Mouse (Mus musculus): ENCODE results near the gene Tnfsf15.

Tnfsf15 gene

DNA sequence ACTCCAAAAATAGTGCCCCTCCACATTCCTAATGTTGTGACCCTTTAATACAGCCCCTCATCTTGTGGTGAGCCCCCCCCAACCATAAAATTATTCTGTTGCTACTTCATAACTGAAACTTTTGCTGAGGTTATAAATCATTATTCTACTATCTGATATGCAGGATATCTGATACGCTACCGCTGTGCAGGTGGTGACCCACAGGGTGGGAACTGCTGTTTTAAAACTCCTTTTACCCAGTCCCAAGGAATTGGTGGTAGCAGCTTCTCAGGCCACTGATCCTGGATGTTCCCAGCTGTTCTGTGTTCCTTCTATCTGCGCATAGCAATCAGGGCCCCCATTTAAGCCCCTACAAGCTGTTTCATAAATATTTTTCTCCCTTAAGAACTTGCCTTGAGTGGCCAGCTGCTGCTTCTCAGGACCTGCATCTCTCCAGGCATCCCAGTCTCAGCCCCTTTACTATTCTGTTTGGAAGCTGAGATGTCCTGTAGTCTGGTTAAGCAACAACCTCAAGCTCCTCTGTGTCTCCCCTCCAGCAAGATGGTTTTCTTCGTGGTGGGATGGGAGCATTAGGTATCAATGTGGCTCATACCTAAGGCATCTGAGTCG lies 2.0 kb downstream of the Tnfsf15 start:
- no peak for DNase-seq (ENCODE audit: extremely low spot score)

DNA sequence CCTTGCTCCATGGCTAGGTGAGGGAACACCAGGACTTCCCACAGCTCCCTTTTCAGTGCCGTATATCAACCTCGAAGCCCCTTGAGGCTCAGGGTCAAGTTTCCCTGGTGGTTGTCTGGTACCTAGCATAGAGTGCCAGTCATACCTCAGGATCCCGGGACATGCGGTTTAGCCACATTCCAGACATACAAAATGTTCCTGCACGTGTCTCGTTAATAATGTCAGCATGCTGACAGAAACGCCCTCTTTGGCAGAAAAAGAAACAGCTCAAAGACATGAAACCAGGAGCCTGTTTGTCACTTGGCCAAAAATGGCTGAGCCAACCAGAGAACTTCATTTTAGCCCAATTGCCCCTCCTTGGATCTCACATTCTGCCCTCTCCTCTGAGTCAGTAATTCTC lies 2.8 kb downstream of the Tnfsf15 start:
- no peak for DNase-seq (ENCODE audit: extremely low spot score)

DNA sequence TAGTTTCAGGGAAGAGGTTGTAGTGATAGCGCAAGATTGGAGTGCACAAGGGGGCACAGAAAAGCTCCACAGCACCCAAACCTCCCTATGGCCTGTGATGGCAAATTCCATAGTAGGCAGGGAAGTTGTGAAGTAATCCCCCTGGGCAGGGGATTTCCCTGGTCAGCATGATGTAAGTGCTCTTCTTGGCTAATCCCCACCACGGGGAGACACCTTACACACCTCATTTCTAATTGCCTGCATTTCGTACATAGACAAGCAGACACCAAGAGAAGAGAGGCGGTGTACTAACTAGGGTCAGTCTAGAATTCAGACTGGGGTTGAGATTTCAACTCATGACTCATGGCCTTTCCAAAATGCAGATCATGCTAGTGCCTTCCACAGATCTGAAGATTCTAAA lies 4.2 kb downstream of the Tnfsf15 start:
- DNase-seq (ENCODE audit: extremely low spot score): no peak

DNA sequence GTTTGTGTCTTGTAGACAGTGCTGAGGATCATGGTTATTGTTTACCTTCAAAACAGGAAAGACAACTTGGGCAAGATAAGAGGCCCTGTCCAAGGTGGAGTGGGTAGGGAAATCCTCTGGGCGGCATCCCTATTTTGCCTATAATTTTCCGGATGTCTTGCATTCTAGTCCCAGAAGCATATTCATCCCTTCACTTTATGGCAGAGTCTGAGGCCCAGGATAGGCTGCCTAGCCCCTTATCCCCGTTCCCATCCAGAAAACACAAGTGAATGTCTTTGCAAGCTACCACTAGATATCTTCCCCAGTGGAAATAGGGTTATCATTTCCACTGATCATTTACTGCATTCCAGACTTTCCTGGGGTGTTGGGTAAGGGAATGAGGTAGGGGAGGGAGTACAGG lies 4.9 kb downstream of the Tnfsf15 start:
- no peak for DNase-seq (ENCODE audit: extremely low spot score)

DNA sequence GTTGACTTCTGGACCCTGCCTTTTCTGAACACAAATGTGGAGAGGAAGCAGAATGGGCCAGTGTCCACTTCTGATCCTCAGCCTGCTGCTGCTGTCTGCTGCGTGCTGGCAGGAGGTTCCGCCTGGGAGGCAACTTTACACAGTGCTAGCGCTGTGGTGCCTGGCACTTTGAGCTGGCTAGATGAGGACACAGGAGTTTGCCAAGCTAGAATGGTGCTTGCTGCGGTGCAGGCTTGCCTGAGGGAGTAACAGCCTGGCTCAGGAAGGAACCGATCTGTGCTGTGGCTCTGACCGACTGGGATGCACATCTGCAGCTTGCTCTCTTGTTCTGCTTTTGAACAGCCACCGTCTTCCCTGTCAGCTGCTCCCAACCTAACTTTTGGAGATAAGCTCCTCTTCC lies 5.4 kb downstream of the Tnfsf15 start:
- no peak for DNase-seq (ENCODE audit: extremely low spot score)

DNA sequence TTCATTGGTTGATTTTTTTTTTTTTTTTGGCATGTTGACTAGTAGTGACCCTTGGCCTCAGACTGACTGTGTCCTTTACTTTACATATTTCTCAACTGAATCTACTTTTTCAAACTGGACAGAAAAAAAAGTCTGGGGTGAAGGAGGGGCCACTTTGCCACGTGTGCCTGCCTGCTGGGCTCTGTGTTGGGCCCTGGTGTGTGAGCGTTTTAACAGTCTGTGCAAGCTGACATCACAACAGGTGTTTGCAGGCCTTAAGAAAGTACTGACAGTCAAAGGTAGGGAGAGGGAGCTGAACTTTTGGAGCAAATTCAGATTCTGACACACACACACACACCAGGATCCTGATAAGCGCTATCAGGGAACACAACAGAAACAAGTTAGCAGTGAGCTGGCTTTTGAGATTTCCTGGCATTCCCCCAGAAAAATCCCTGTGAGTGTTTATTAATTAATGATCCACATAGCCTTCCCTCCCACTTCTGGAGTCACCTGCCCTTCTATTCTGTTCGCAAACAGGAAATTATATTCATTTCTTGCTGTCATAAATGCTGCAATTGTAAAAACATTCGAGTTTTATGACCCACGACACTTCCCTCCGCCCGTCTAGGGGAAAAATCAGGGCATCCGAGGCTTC lies 6.4 kb downstream of the Tnfsf15 start:
- no peak for DNase-seq (ENCODE audit: extremely low spot score)

DNA sequence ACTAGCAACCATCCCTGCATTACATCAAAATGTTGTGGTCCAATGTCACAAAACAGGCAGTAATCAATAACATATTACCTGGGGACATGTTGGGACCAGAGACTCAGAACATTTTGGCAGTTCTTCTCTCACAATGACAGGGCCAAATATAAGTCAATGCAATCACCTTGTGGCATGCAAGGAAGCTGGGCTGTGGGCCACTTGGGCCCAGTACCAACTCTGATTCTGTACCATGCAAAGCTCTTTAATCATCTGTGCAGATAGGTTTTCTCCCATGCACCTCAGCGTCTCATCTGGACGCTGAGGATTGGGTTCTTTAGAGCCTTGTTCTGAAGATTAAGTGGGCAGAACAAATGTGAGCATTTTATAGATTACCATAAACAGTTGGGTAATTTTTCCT lies 13.6 kb downstream of the Tnfsf15 start:
- no peak for DNase-seq (ENCODE audit: extremely low spot score)

DNA sequence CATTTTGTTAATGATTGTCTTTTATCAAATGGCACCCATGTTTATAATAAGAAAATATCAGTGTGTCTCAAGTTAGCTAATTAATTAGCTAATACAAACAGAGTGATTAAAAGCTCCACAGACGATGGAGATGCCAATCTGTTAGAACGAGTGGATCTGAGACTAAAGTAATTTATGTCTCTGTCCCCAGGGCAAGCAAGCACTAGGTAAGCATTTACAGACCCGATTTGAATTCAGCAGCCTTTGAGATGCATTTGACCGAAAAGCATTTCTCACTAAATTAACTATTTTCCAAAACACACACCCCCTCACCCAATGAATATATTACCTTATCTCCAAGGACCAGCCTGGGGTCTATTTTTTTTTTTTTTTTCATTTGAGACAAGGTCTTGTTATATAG lies 18.2 kb downstream of the Tnfsf15 start:
- DNase-seq (ENCODE audit: extremely low spot score): no peak

DNA sequence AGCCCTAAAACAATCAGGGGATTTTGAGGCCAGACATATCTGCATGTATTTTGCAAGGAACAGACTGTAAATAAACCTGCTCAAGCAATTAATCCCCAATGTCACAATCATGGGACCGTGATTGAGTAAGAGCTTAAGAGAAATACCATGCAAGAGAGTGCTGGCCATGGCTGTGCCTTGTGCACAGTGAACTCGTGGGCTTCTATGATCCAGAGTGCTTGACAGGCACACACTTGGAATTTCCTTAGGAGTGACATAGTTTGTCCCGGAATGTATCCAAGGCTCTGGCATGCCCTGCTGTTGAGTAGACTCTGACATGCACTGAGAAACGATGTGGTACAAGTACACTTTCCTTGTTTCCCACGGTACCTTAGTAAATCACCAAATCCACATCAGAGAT lies 18.9 kb downstream of the Tnfsf15 start:
- DNase-seq (ENCODE audit: extremely low spot score): no peak

DNA sequence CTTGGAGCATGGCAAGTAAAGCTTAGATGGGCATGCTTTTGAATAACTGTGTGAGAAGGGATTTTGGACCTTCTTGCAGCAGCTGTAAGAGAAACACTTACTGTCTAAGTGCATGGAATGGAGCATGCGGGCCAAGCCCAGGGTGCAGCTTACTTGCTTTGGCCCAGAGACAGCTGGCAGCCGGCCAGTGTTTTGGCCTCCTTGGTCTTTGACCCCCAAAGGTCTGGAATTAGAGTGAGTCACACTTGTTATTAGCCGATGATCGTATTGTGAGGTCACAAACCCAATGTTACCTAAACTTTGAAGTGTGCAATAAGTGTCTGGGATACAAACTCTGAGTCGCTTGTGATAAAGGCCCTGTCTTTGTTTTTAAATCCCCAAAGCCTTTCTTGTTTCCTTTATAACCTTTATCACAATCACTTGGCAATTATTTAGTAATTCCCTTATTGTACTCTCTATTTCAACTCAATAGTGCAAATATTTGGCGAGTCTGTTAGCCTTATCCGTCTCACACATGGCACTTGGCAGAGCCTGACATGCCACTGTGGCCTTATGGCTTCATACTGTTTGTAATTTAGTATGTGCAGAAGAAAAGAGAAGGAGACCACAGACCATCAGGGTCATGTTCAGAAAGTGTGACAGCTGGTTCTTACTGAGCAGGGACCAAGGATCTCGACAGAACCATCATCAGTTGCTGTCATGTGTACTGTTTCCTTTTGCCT lies 26.8 kb downstream of the Tnfsf15 start:
- DNase-seq (ENCODE audit: extremely low spot score): no peak

DNA sequence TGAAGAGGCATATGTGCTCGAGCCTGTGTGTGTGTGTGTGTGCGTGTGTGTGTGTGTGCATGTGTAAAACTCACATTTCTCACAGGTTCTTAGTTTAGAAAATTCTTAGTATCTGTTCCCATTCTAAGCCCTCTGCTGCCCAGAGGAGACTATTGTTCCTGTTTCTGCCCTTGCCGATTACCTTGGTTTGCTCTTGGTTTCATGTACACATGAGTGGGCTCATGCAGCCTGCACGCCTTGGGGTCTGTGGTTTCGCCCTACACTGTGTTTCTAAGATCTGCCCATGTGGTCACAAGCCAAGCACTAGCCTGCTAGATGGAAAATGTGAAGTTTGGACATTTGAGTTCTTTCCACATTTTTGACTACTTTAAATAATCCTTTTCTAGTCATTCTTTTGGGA lies 33.0 kb downstream of the Tnfsf15 start:
- no peak for DNase-seq (ENCODE audit: extremely low spot score)

DNA sequence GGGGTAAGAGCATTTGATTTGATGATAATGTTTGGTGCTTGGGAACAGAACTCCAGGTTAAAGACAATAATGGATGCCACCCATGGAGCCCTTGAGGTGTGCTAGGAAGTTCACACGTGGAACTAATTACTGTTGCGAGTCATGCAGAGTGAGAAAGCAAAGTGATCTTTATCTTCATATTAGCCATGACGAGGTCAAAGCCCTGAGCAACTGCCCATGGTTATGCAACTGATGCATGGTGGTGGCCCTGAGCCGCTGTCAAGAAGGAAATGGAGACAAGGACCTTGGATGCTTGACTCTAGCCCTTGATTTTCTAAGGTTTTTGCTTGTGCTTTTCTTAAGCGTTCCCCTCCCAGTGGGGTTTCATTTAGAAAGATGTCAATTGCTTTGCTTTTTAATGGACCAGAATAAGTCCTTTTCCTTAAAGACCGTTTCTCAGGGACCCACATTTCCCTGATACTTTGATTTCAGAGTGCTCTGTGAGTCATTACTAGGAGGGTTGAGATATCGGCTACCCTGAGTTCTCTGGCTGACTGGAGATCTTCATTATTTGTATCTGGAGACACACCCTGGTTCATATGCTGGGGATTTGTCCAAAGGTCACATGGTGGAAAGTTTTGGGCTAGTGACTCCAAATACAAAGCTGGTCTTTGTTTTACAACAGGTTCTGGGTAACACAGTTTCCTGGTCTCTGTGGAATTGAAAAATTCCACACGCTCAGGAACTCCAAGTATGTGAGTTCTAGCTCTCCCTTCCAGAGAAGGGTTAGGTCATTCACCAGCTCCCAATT lies 34.3 kb downstream of the Tnfsf15 start:
- DNase-seq (ENCODE audit: extremely low spot score): no peak

DNA sequence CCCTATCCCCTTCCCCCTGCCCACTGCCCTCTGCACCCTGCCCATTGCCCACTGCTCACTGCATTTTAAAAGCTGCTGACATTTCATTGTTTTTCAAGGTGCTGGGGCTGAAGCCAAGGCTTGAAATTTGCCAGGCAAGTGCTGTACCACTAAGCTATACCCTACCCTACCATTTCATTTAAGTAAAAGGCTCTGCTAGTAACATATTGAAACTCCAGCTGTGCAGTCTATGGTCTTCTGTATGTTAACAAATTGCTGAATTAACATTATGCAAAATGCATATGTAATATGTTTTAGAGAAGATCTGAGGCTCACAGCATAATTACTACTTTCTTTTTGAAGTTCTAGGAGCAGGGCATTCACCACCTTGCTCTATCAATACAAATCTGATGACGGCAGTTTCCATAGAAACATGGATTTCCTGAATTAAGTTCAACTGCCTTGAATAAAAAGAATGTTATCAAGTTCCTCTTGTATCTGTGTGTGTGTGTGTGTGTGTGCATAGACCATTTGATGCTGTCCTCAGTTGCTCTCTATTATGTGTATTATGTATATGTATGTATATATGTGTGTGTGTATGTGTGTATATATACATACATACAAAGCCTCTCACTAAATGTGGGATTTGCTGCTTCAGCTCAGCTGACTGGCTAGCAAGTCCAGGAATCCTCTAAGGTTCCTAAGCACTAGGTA lies 38.5 kb downstream of the Tnfsf15 start:
- no peak for DNase-seq (ENCODE audit: extremely low spot score)

DNA sequence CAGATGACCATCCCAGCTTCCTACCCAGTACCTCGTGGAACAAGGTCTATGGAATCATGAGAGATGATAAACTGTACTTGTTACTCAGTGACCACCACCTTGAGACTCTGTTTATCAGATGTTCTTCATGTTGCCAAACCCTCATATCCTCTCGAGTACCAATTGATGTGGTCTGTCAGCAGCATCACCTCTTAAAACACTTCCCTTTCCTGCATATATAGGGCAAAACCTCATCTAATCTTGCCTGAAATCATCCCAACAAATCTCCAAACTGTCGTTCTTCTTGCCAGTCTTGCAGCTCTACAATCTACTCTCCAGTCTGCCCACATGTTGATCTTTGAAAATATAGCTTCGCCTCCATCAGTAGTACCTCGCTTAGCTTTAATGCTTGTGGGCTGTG lies 40.7 kb downstream of the Tnfsf15 start:
- DNase-seq (ENCODE audit: extremely low spot score): no peak

DNA sequence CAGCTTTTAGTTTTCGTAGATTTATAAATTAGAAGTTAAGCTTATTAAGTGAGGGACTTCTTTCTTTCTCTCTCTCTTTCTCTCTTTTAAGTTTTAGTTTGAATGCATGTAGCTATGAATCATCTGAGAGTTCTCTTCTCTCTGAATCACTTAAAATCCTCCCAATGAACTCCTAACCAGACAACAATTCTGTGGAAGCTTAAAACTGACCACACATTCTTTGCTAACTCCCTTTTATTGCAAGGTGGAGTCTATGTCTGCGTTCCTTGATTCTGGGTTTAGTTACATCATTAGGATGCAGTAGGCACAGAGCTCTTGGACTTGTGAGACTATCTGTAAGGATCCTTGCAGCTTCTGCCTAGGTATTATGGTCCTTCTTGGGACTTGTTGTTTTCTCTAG lies 41.2 kb downstream of the Tnfsf15 start:
- no peak for DNase-seq (ENCODE audit: extremely low spot score)

DNA sequence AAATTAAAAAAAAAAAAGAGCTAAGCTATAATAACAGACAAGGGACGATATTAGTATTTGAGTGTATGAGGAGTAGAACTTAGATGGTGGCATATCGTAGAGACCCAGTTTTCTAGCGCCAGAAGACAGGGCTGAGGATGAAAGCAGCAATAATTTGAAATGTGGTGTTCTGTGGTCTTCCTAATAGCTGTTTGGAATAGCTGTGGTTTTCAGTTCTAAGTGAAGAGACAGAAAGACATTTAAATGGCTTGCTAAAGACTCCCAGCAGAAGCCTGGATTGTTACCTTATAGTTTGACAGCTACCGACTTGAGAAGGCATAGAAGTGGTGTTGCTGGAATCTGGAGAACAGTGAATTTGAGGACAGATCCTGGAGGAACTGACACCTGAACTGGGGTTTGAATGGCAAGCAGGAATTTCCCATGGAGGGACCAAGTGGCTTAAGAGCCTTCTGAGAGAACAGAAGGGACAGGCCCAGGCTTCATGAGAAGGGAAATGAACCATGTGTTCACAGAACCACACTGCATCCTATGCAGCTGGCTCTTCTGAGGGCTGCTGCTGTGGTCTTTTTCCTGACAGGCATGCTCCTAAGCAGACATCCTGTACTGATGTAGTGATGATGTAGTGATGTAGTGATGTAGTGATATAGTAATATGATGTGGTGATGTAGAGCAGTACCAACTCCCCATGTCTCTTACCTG lies 42.8 kb downstream of the Tnfsf15 start:
- no peak for DNase-seq (ENCODE audit: extremely low spot score)

DNA sequence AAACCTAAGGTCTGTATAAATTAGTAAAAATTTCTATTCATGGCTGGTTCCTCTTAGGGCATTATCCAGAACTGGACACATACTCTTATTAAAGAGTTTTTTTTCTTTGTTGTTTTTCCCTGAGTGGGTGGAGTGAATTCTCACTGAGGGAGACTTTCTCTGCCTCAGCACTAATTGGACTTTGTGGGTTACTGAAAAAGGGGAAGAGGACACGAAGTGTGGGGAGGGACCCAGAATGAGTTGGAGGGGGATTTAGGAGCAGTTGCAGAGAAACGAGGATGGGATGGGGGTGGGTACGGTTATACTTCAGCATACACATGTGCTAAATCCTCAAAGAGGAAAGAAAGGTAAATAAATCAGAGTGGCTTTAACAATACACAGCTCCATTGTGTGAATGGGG lies 45.2 kb downstream of the Tnfsf15 start:
- DNase-seq (ENCODE audit: extremely low spot score): no peak

DNA sequence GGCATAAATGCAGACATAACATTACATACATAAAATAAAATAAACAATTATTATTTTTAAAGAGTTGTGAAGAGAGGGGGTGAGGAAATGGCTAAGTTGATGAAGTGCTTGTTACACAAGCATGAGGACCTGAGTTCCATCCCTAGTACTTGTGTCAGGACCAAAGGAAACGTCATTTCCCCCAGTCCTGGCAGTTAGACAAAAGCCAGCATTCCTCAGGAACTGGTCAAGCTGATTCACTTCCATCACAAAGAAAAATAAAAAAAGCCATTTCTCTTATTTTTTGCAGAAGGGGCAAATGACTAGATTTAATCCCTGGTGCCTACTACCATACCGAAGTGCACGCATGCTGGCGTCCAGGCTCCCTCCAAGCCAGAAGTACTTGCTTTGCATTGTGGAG lies 48.0 kb downstream of the Tnfsf15 start:
- no peak for DNase-seq (ENCODE audit: extremely low spot score)

DNA sequence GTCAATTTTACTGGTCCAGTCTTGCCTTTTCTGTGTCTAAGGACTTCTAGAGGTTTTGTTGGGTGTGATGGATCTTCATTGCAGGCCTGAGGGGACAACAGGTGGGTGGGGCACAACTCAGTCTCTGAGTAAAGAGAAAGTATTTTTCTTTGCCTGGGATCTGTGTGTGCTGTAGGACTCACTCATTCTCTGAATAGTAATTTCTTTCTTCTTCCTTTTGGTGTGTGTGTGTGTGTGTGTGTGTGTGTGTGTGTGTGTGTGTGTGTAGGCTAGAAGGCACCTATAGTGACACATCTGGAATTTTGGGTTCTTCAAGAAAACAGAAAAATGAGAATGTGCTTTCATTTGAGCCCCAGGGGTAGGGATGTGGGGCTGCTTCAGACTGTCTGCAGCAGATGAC lies 52.6 kb downstream of the Tnfsf15 start:
- DNase-seq (ENCODE audit: extremely low spot score): no peak

DNA sequence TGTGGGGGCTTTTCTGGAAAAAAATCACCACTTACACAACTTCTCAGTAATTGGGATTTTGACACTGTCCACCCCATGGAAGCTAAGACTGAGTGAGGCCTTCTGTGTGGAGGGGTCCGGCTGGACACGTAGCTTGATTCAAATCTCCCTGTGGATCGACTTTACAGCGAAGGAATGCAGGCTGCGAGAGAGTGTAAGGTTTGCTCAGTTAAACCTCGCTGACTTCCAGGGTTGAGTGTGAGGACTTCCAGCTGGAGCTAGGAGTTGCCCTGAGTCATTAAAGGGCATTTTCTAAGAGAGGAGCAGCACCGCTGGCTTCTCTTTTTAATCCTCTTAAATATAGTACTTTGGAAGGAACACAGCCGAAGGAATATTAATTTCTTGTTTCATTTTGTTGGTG lies 57.5 kb downstream of the Tnfsf15 start:
- DNase-seq (ENCODE audit: extremely low spot score): no peak

DNA sequence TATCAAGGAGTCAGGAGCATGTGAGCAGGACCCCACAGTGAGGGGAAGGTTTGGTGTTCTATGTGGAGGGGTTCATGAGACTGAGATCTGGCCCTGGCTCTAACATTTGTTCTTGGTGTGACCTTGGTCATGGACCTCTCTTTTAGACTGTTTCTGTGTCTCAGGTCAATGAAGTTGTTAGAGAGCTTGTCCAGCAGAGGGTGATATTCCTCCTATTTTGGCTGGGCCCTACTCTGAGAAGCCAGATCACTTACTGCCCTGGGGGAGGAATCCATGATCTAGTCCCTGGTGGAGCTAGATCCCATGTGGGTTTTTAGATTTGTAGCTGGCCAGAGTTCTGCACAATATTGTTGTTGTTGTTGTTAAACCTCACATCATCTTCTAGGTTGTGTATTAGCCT lies 58.8 kb downstream of the Tnfsf15 start:
- peak; percentile 25 for DNase-seq (ENCODE audit: extremely low spot score)

DNA sequence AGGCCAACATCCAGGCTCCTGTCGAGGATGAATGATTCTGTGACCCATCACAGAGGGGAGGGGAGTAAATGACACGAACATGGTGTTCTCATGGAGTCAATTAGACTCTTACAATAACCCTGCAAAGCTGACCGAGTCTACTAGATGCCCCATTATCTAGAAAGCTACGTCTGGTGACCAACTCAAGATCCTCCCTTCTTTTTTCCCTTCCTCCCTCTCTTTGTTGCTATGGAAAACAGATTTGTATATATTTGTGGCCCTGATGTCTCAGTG lies 59.7 kb downstream of the Tnfsf15 start:
- no peak for DNase-seq (ENCODE audit: extremely low spot score)

Measured in embryo, embryonic 9.5 days (tissue).